Mouse (Mus musculus): ENCODE data around the gene Fam189a2.
A peak's percentile ranks its signal among the peaks of the same experiment; 100 is the strongest.

Fam189a2 gene

DNA sequence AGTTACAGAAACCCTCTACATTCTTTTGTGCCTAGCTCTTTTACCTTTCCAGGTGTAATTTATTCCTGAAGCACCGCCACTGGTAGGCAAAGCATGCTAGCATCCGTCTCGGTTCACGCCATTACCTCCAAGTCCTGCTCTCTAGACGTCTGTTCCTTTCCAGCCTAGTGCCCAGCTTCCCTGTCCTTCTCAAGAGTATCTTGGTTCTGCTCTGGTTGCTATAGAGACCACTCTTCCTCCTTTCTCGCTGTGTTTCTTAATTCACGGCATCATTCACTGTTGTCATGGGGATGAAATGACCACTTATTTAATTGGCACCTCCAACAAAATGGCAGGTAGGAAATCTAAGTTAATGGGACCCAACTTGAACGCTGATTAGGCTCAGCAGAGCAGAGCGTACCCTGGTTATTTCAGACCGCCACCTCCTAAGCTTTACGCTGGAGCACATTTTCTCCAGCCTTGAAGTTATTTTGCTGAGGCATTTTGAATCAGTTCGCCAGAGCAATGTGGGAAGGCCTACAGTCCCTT, 89.3 kb downstream of the Fam189a2 start:
- no peak for DNase-seq (ENCODE audit: low read depth, low spot score)

- DNase-seq (ENCODE audit: low read depth, low spot score): peak; percentile 60
Observed at GRCm38 (mm10) chr19:23930826-23931225, 100.0 kb downstream of the Fam189a2 start.

- DNase-seq (ENCODE audit: low read depth, low spot score): no peak
Observed at GRCm38 (mm10) chr19:23925541-23925940, 105.3 kb downstream of the Fam189a2 start.

GRCm38 (mm10) chr19:23924791-23925190, 106.0 kb downstream of the Fam189a2 start:
- no peak for DNase-seq (ENCODE audit: low read depth, low spot score)

DNA sequence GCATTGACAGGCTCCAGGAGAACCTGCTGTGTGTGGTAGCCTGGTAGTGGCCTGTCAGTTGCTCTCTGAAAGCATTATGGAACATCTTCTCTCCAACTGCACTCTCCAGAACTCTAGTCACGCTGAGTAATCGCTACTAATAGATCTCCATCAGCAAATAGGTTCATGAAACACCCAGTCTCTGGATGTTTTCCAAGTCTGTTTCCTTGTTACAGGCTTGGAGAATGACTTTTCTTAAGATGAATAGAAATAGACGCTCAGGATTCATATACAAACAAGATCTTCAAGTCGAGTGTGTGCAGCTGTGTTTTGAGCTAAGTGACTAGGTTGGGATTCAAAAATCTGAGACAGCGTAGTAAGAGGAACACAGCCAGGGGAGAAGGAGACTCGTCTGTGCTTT, 106.8 kb downstream of the Fam189a2 start:
- no peak for DNase-seq (ENCODE audit: low read depth, low spot score)

All from telencephalon, adult 2 months (tissue).